Mouse (Mus musculus) spleen, postnatal 4 days (tissue): Measurements from ENCODE around the gene Slco2a1.

Experiments used
- DNase-seq, 2 experiments: peaks; one replicate each; pipeline ENCODE4 v3.0.0; 2022; ENCODE audit warnings: low spot score in 2 of 2

Slco2a1 gene

DNA sequence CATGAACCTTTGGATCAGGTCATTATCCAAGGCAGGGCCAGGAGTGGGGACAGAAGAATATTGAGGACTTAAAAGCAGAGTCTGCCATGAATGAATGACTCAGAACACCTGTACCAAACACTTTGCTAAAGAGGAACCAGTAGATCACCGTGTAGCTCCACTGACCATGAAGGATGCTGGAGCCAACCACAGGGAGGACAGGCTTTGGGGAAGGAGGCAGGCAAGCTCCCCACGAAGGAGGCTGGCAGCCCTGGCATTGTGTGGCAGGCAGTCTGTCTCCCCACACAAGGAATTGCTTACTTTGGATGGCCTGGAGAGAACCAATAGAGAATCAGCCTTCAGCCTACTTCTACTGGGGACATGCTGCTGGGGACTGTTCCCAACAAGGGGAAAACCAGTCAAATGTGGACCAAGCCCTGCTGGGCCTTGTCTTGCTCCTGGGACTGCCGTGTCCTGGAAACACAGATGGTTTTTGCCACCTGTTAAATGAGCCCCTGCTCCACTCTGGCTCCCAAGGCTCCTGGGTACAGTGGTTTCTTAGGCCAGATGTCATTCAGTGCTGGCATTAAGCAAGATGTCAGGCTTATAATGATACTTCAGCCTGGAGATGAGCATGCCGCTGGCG lies 130.3 kb downstream of the Slco2a1 start:
- no peak for DNase-seq

DNA sequence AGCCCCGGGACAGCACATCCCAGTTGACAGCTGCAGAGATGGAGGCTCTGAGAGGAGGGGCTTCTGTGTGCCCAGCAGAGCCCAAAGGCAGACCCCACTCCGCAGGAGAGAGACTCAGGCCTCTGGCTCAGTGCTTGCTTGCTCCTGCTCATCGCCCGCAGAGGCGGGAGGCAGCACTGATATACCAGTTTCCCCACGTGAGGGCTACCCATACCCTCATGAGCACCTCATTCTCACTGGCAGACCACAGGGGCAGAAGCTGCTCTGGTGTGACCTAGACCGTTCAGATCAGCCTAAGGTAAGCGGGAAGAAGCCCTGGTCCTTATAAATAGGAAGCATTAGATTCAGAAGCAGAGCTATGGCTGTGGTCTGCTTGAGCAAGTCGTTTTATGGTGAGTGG lies 131.3 kb downstream of the Slco2a1 start:
- DNase-seq = no peak

DNA sequence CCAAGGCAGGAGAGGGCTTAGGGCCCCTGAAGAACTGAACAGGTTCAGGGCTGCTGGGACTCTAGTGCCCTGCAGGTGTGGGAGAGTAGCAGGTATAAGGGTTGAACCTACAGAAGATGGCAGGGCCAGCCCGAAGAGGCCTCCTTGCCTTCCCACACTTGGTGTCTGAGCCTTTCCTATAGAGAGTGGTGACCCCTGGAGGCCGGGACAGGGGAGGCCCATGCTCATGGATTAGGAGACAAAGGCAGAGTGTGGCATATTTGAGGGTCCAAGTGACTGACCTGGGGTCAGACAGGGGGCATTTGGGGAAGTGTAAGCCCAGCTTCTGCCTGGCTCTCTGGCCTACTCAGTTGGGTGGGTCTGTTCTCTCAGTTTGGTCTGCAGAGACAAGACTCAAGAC lies 131.7 kb downstream of the Slco2a1 start:
- no peak for DNase-seq

DNA sequence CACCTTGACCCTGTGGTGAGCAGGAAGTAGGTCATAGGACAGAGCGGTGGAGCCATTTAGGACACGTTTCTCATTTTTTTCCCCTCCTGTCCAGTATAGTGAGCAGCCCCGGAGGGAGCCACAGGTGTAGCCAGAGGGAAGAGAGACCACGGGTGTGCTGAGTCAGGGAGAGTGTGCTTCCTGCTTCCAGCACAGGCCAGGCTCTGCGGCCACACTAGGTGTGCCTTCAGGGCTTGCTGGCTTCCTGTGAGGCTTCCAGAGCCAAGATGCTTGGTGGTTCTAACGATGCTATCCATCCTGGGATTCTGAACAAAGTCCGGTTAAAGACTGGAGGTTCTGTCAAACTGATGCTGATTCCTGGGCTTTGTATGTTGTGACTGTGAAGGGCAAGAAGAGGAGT lies 133.0 kb downstream of the Slco2a1 start:
- no peak for DNase-seq

DNA sequence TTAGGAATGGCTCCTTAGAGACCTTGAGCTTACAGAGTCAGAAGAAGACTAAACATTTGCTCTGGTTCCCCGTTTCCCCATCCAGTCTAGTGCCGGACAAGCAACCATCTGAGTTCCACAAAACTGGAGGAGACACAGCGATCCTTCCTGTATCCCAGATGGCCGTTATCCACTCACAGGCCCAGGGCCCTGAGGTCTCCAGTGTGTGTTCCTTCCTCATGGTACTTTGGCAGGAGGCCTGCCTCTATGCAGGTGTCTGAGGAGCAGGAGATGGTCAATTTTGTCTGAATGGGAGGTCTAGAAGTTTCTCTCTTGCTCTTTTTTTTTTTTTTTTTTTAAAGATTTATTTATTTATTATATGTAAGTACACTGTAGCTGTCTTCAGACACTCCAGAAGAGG lies 136.2 kb downstream of the Slco2a1 start:
- DNase-seq = no peak

DNA sequence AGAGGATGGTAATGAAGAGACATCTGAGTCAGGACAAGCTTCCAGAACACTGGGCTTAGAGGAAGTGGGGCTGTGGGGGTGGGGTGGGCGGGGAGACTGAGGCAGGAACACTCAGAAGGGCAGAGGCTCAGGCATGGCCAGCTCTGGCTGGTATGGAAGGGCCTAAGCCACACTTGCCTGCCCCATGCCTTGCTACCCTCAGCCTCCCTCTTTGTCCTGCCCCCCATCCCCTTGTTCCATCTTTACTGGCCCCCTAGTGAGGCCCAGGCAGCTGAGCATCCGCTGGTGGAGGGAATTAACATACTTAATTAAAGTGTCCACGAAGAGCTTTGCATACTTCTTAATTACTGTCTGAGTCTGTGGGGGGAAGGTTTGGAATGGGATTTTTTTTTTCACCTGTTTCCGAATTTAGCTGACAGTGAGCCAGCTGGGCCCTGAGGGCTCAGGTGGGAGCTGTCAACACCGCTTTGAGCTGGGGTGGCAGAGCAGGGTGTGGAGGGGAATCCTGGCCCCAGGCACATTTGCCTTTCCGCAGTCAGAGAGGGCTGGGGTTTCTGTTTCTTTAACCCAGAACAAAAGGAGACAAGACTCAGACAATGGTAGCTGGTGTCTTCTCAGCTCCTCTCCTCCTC lies 145.1 kb downstream of the Slco2a1 start:
- no peak for DNase-seq

DNA sequence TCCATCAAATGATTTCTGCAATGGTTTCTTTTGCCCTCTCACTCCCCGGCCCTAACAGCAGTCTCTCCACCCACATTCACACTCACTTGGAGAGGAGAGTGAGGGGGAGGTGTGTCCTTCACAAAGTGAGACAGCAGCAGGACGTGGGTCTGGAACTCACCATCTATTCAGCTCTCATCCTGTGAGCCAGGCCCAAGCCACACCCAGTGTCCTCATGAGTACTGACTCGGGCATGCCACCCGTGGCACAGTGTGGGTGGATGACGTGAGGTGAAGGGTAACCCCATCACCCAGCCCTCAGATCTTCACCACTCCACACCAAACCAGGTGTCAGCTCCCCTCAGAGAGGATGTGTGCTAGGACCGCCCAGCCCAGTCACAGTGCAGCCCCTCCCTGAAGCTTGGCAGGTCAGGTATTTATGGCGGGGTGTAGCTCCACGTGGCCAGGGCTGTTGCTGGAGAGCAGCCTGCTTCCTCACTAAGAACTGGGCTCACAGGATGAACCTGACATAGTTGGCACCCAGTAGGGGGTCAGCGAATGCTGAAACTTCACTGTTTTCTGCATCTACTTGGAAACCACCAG lies 146.0 kb downstream of the Slco2a1 start:
- DNase-seq = no peak

DNA sequence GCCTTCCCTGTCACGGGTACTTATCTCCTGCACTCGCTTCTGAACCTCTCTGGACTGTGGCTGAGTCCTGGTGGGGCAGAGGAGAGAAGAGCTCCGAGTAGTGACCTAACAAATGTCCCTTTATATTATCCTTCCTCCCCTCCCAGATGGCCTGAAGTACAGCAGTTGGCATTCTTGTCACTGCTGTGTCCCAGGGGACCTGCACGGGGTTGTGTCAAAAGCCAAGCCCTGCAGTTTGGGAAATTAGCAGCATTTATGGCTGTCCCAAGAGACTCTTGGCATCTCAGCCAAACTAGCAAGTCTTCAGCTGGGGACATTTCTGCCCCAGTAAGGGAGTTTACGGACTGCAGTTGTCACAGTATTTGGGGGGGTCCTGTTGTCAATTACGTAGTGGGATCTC lies 151.0 kb downstream of the Slco2a1 start:
- no peak for DNase-seq

DNA sequence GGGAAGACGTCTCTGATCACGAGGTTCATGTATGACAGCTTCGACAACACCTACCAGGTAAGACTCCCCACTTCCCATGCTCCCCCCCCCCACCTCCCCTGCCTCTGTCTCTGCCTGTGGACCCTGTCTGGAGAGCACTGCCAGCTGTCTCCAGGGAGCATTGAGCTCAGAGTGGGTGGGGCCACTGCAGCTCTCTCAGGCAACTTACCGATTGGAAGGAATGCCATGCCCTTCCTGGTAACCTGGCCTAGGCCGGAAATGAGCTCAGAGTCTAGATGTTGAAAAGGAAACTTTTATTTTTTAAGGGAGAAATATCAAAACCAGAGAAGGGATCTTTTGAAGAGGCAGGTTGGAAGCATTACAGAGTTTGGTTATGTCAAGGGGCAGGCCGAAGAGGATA lies 151.9 kb downstream of the Slco2a1 start:
- no peak for DNase-seq

DNA sequence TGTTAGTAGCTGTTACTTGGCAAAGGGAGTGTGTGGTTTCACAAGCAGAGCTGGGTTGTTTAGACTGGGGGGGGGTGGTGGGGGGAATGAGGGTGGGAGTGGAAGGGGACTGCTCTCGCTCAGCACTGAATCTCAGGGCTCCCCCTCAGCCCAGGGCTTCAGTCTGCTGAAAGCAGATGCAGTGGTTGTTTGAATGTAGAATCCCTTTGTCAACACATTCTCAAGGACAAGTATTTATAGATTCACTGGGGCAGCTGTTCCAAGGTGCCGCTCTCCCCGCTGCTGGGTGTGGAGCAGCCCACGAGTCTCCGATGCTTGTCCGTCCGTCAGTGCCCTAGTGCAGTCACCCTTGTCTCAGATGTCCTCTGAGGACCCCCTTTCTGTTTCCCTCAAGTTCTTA lies 152.8 kb downstream of the Slco2a1 start:
- DNase-seq = no peak

DNA sequence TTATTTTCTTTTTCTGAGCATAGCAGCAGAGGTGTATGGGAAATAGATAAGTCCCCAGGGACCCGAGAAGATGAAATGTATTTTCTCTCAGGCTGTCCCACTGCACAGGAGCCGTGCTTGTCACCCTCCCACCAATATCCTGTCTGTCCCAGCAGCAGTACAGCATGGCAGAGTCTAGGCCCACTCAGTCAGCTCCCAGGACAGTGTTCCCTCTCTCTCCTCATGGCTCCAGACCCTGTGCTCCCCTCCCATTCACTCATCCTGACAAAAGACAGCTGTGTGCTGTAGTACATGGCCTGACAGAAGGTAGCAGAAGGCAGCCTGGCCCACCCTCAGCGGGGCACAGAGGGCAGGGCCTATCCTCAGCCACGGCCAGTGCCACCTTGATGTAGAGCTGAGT lies 155.4 kb downstream of the Slco2a1 start:
- no peak for DNase-seq

DNA sequence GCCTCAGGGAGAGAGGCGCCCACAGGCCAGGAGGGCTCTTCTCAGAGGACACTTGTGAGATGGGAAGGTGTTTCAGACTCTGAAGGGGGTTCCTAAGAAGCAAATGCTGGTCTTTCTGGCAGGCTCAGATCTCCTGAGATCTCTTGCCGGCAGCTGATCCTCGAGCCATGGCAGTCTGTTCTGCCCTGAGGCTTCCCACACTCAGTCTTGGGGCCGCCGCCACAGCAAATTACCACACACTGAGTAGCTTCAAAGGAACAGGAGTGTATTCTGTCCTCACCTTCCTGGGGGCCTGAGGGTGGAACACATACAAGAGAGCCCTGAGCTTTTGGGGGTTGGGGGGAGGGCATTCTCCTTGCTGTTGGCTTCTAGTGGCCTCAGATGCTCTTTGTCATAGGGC lies 156.8 kb downstream of the Slco2a1 start:
- DNase-seq = no peak
